ENCODE assay signal across 23 mouse cellular contexts in genomic region chr14:15842024-15842599, GRCm38 (mm10).
DNase-seq lines count a peak whose midpoint lies in the region; ATAC-seq lines count a peak whose summit lies in the region.
"Had no signal": no experiment of that assay in that cellular context is flagged by ENCODE, and none has a peak within 500 bp of the region (broad histone marks: within the 10 kb centered on the region; RNA-seq: fewer than 3 reads in every experiment).

No protein-coding gene starts in this region.

- H3K4me2 ChIP-seq in hindbrain, embryonic 14.5 days (replicated peaks) = no peak overlapping the region
- H3K4me2 ChIP-seq in hindbrain, embryonic 11.5 days (replicated peaks; ENCODE audit: low read depth, low read length) = no peak overlapping the region
- H3K4me2 ChIP-seq in forebrain, embryonic 16.5 days (ENCODE audit: low read length) = no peak overlapping the region
- H3K4me2 ChIP-seq in midbrain, embryonic 15.5 days = no peak overlapping the region
- no peak overlapping the region for H3K4me2 ChIP-seq in liver, embryonic 12.5 days
- H3K4me2 ChIP-seq: lung, embryonic 15.5 days had no signal

- H3K4me1 ChIP-seq in hindbrain, embryonic 14.5 days (replicated peaks; ENCODE audit: control insufficient read depth, insufficient read depth, low read length) = no peaks in the 10 kb centered on the region
- H3K4me1 ChIP-seq in hindbrain, embryonic 11.5 days (replicated peaks; ENCODE audit: control insufficient read depth, insufficient read depth, low read length) = no peaks in the 10 kb centered on the region
- H3K4me1 ChIP-seq in forebrain, embryonic 16.5 days (replicated peaks; ENCODE audit: control insufficient read depth, insufficient read depth, low read length) = 0 out of 2 replicates have a peak, but pooled peaks cover 2% of the 10 kb centered on the region
- H3K4me1 ChIP-seq in midbrain, embryonic 15.5 days = no peaks in the 10 kb centered on the region
- H3K4me1 ChIP-seq in liver, embryonic 12.5 days = no peaks in the 10 kb centered on the region
- H3K4me1 ChIP-seq: heart, embryonic 10.5 days; lung, embryonic 15.5 days; megakaryocyte, embryonic 14.5 days had no signal

- H3K36me3 ChIP-seq in hindbrain, embryonic 14.5 days (replicated peaks; ENCODE audit: control insufficient read depth, insufficient read depth) = no peaks in the 10 kb centered on the region
- no peaks in the 10 kb centered on the region for H3K36me3 ChIP-seq in hindbrain, embryonic 11.5 days (ENCODE audit: control insufficient read depth, insufficient read depth, low read length)
- no peaks in the 10 kb centered on the region for H3K36me3 ChIP-seq in forebrain, embryonic 16.5 days (ENCODE audit: control insufficient read depth, insufficient read depth)
- H3K36me3 ChIP-seq in midbrain, embryonic 15.5 days (replicated peaks) = no peaks in the 10 kb centered on the region
- no peaks in the 10 kb centered on the region for H3K36me3 ChIP-seq in liver, embryonic 12.5 days
- H3K36me3 ChIP-seq: heart, embryonic 10.5 days; lung, embryonic 15.5 days had no signal

- no peak for DNase-seq in hindbrain, embryonic 14.5 days (ENCODE audit: low spot score)
- DNase-seq in hindbrain, embryonic 11.5 days (ENCODE audit: low spot score) = no peak
- DNase-seq in R1 (ENCODE audit: low read depth, low spot score) = peak; percentile 5
- no peak for DNase-seq in kidney, postnatal 10 days
- DNase-seq: adrenal gland, postnatal 25 days; B cell, adult 2 months; cerebellum, adult 9-10 months; gastrocnemius, postnatal 10 days; heart, postnatal 4 days; kidney, postnatal 36 days; lung, postnatal 36 days; thymus, adult 18-20 months; thymus, postnatal 36 days had no signal

- no peak overlapping the region for H3K27ac ChIP-seq in hindbrain, embryonic 14.5 days
- H3K27ac ChIP-seq in hindbrain, embryonic 11.5 days (ENCODE audit: low read depth, low read length) = no peak overlapping the region
- no peak overlapping the region for H3K27ac ChIP-seq in forebrain, embryonic 16.5 days (ENCODE audit: low read length)
- no peak overlapping the region for H3K27ac ChIP-seq in midbrain, embryonic 15.5 days
- H3K27ac ChIP-seq in liver, embryonic 12.5 days = no peak overlapping the region
- H3K27ac ChIP-seq: heart, embryonic 10.5 days; left cerebral cortex, adult 2 months; liver, embryonic 14.5 days; lung, embryonic 15.5 days had no signal

- WGBS in hindbrain, embryonic 14.5 days = 39% methylated on average over 1 of the region's 1 CpGs
- 54% methylated on average over 1 of the region's 1 CpGs for WGBS in hindbrain, embryonic 11.5 days
- WGBS in forebrain, embryonic 16.5 days = 2% methylated on average over 1 of the region's 1 CpGs
- WGBS in midbrain, embryonic 15.5 days = 27% methylated on average over 1 of the region's 1 CpGs
- 38% methylated on average over 1 of the region's 1 CpGs for WGBS in liver, embryonic 12.5 days (ENCODE audit: insufficient replicate concordance)

- no peak overlapping the region for H3K9ac ChIP-seq in hindbrain, embryonic 14.5 days
- H3K9ac ChIP-seq in hindbrain, embryonic 11.5 days (ENCODE audit: low read depth, low read length) = no peak overlapping the region
- no peak overlapping the region for H3K9ac ChIP-seq in forebrain, embryonic 16.5 days (replicated peaks; ENCODE audit: low read depth, low read length)
- no peak overlapping the region for H3K9ac ChIP-seq in midbrain, embryonic 15.5 days
- H3K9ac ChIP-seq in liver, embryonic 12.5 days = no peak overlapping the region
- H3K9ac ChIP-seq: liver, embryonic 14.5 days; lung, embryonic 15.5 days had no signal

- no peaks in the 10 kb centered on the region for H3K27me3 ChIP-seq in hindbrain, embryonic 14.5 days (ENCODE audit: control insufficient read depth, insufficient read depth, low read length)
- H3K27me3 ChIP-seq in hindbrain, embryonic 11.5 days (ENCODE audit: control insufficient read depth, insufficient read depth, low read length) = no peaks in the 10 kb centered on the region
- H3K27me3 ChIP-seq in forebrain, embryonic 16.5 days (replicated peaks; ENCODE audit: control insufficient read depth, insufficient read depth, low read length) = no peaks in the 10 kb centered on the region
- H3K27me3 ChIP-seq in midbrain, embryonic 15.5 days (replicated peaks) = no peaks in the 10 kb centered on the region
- no peaks in the 10 kb centered on the region for H3K27me3 ChIP-seq in liver, embryonic 12.5 days (replicated peaks)
- H3K27me3 ChIP-seq: CH12.LX; lung, embryonic 15.5 days; megakaryocyte, embryonic 14.5 days had no signal

- no peaks in the 10 kb centered on the region for H3K9me3 ChIP-seq in hindbrain, embryonic 14.5 days (ENCODE audit: control insufficient read depth, low read length)
- H3K9me3 ChIP-seq in hindbrain, embryonic 11.5 days (ENCODE audit: control insufficient read depth, low read length) = no peaks in the 10 kb centered on the region
- H3K9me3 ChIP-seq in forebrain, embryonic 16.5 days (ENCODE audit: control insufficient read depth, low read length) = no peaks in the 10 kb centered on the region
- H3K9me3 ChIP-seq in midbrain, embryonic 15.5 days = no peaks in the 10 kb centered on the region
- no peaks in the 10 kb centered on the region for H3K9me3 ChIP-seq in liver, embryonic 12.5 days (replicated peaks)
- H3K9me3 ChIP-seq: heart, embryonic 10.5 days; lung, embryonic 15.5 days; megakaryocyte, embryonic 14.5 days had no signal

- no peak overlapping the region for H3K4me3 ChIP-seq in hindbrain, embryonic 14.5 days (replicated peaks; ENCODE audit: low read length)
- no peak overlapping the region for H3K4me3 ChIP-seq in hindbrain, embryonic 11.5 days (ENCODE audit: low read depth, low read length)
- no peak overlapping the region for H3K4me3 ChIP-seq in forebrain, embryonic 16.5 days (replicated peaks; ENCODE audit: low read length)
- no peak overlapping the region for H3K4me3 ChIP-seq in midbrain, embryonic 15.5 days
- no peak overlapping the region for H3K4me3 ChIP-seq in liver, embryonic 12.5 days
- H3K4me3 ChIP-seq: heart, embryonic 10.5 days; left cerebral cortex, adult 2 months; lung, embryonic 15.5 days; megakaryocyte, embryonic 14.5 days had no signal

- ATAC-seq in hindbrain, embryonic 14.5 days (ENCODE audit: low FRiP score) = peak; percentile 80
- ATAC-seq in hindbrain, embryonic 11.5 days (ENCODE audit: low FRiP score) = no peak
- ATAC-seq in forebrain, embryonic 16.5 days = peak; percentile 12; the same call in 1 of the 2 replicates
- ATAC-seq in midbrain, embryonic 15.5 days (replicated peaks) = peak; percentile 71
- ATAC-seq in liver, embryonic 12.5 days = no peak
- ATAC-seq: intestine, embryonic 16.5 days had no signal

Comparison
In these comparisons a context has a peak if more than half of its experiments do, and no peak if none do; other contexts are left out.
1. ATAC-seq: peak in hindbrain, embryonic 14.5 days (single experiment), forebrain, embryonic 16.5 days (single experiment) and midbrain, embryonic 15.5 days (single experiment); none in hindbrain, embryonic 11.5 days (single experiment) and liver, embryonic 12.5 days (single experiment).